Mouse (Mus musculus): ENCODE results near the gene Rbm15. TPM values are rescaled to one million over a fixed set of nuclear protein-coding genes. Genes with fewer than 3 reads are reported as not detected.

Rbm15 gene
- polyA plus RNA-seq, 1 experiment from 2014 or later: 19.9 TPM

Other genes starting within 250 kb of the Rbm15 start
- 0.18 and 0.28 TPM in 2 replicates for gene Kcna2, start 232.5 kb downstream of the Rbm15 start, polyA plus RNA-seq (2014; fragmentation: Nextera tagmentation; extraction: Ambion mirVana)
- not detected in 2 replicates for gene Kcna10, start 150.6 kb downstream of the Rbm15 start, polyA plus RNA-seq (2014; fragmentation: Nextera tagmentation; extraction: Ambion mirVana)
- gene Cym, start 111.9 kb downstream of the Rbm15 start, polyA plus RNA-seq (2014; fragmentation: Nextera tagmentation; extraction: Ambion mirVana): not detected in 2 replicates
- gene A630076J17Rik, start 103.1 kb downstream of the Rbm15 start, polyA plus RNA-seq (2014; fragmentation: Nextera tagmentation; extraction: Ambion mirVana): not detected in 2 replicates
- 0.07 TPM in 1 of 2 replicates, not detected in the other for gene Prok1, start 94.0 kb downstream of the Rbm15 start, polyA plus RNA-seq (2014; fragmentation: Nextera tagmentation; extraction: Ambion mirVana)
- 195 and 198 TPM in 2 replicates for gene Lamtor5, start 54.8 kb downstream of the Rbm15 start, polyA plus RNA-seq (2014; fragmentation: Nextera tagmentation; extraction: Ambion mirVana)
- gene Slc16a4, start 42.4 kb downstream of the Rbm15 start, polyA plus RNA-seq (2014; fragmentation: Nextera tagmentation; extraction: Ambion mirVana): 1.8 and 2.2 TPM in 2 replicates
- gene Kcnc4, start 125.9 kb upstream of the Rbm15 start, polyA plus RNA-seq (2014; fragmentation: Nextera tagmentation; extraction: Ambion mirVana): 0.03 and 0.04 TPM in 2 replicates
- gene Slc6a17, start 184.3 kb upstream of the Rbm15 start, polyA plus RNA-seq (2014; fragmentation: Nextera tagmentation; extraction: Ambion mirVana): 1.8 and 1.9 TPM in 2 replicates
- not detected in 2 replicates for gene Ubl4b, start 221.4 kb upstream of the Rbm15 start, polyA plus RNA-seq (2014; fragmentation: Nextera tagmentation; extraction: Ambion mirVana)

All from midbrain, embryonic 11.5 days (tissue).